Mouse (Mus musculus) mouse trophoblast stem cell (cell line): ENCODE results near the gene Camta1.

Experiments
- in situ Hi-C, 2 experiments: fragments of 300-500 bp; cut with MseI, MboI; formaldehyde crosslinking; loops; 2 replicates in 1 of 2; 3 replicates in 1 of 2; pipeline ENCODE4 v1.15.1; 2025

Gene Camta1

GRCm38 (mm10) chr4:151860441-151861331 lies 990 bp downstream of the Camta1 start:
- in situ Hi-C loops: no loop called here

- in situ Hi-C loops: no loop called here
These were observed 2.4 kb downstream of the Camta1 start for GRCm38 (mm10) chr4:151859275-151859674.

- in situ Hi-C loops: no loop called here
These were observed 7.7 kb downstream of the Camta1 start for GRCm38 (mm10) chr4:151853949-151854348.

GRCm38 (mm10) chr4:151851179-151851578 lies 10.5 kb downstream of the Camta1 start:
- in situ Hi-C loops: no loop called here

- in situ Hi-C loops: no loop called here
These were observed 19.1 kb downstream of the Camta1 start for GRCm38 (mm10) chr4:151842591-151842990.

- in situ Hi-C loops: no loop called here
These were observed 23.2 kb downstream of the Camta1 start for GRCm38 (mm10) chr4:151838518-151838917.

- in situ Hi-C loops: no loop called here
These were observed 25.8 kb downstream of the Camta1 start for GRCm38 (mm10) chr4:151835860-151836259.

GRCm38 (mm10) chr4:151834536-151834935 lies 27.1 kb downstream of the Camta1 start:
- in situ Hi-C loops: no loop called here

- in situ Hi-C loops: no loop called here
These were observed 27.7 kb downstream of the Camta1 start for GRCm38 (mm10) chr4:151833940-151834449.

GRCm38 (mm10) chr4:151827840-151828239 lies 33.8 kb downstream of the Camta1 start:
- in situ Hi-C loops: no loop called here

GRCm38 (mm10) chr4:151827356-151827755 lies 34.3 kb downstream of the Camta1 start:
- in situ Hi-C loops: no loop called here

GRCm38 (mm10) chr4:151823963-151824362 lies 37.7 kb downstream of the Camta1 start:
- in situ Hi-C loops: no loop called here

- in situ Hi-C loops: no loop called here
These were observed 38.7 kb downstream of the Camta1 start for GRCm38 (mm10) chr4:151822986-151823385.

GRCm38 (mm10) chr4:151817981-151818766 lies 43.5 kb downstream of the Camta1 start:
- in situ Hi-C loops: no loop called here

- in situ Hi-C loops: no loop called here
These were observed 48.0 kb downstream of the Camta1 start for GRCm38 (mm10) chr4:151813711-151814110.

- in situ Hi-C loops: no loop called here
These were observed 56.0 kb downstream of the Camta1 start for GRCm38 (mm10) chr4:151805685-151806084.

- in situ Hi-C loops: no loop called here
These were observed 56.6 kb downstream of the Camta1 start for GRCm38 (mm10) chr4:151805046-151805445.

- in situ Hi-C loops: no loop called here
These were observed 57.5 kb downstream of the Camta1 start for GRCm38 (mm10) chr4:151804208-151804607.

- in situ Hi-C loops: no loop called here
These were observed 63.0 kb downstream of the Camta1 start for GRCm38 (mm10) chr4:151798630-151799029.

GRCm38 (mm10) chr4:151793694-151794093 lies 68.0 kb downstream of the Camta1 start:
- in situ Hi-C loops: no loop called here

- in situ Hi-C loops: no loop called here
These were observed 74.5 kb downstream of the Camta1 start for GRCm38 (mm10) chr4:151786946-151787705.

GRCm38 (mm10) chr4:151780511-151780910 lies 81.2 kb downstream of the Camta1 start:
- in situ Hi-C loops: no loop called here
